Mouse (Mus musculus) testis, postnatal 10 days (tissue): Measurements from ENCODE around the gene Ell2.

Source experiments
- DNase-seq: peaks from one replicate; pipeline ENCODE4 v3.0.0; 2021; ENCODE audit warnings: low spot score

Ell2 gene

DNA sequence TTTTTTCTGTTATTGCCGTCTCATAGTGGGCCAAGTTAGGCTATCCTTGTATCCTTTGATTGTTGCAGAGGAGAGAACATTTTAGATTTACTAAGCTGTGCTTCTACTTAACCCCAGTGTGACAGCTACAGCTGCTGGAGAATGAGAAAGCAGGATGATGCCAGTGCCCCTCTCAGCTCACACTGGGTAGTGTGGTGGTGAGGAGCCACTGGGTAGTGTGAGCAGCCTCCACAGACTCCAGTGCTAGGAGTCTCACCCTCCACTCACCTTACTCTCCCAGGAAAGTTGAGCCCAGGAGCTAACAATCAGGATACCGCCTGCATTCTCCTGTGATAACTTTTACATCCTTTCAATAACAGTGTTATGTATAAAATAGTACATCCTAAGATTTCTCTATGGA is 60.4 kb downstream of the Ell2 start:
- no peak for DNase-seq

DNA sequence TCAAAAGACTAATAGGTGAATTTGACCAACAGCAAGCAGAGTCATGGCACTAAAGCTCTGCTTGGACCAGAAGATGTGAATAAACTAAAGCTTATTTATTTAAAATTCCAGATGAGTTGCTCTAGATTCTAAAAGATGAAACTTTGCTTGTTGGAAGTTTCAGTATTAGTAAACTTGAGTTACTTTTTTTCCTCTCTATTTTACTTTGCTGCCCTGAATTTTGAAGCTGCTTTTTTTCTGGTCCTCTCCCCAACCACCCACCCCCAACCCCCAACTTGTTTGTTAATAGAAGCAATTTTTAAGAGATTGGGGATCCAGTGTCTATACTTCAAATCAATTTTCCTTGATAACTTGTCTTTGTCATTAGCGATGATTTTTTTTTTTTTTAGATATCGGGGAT is 64.2 kb downstream of the Ell2 start:
- no peak for DNase-seq

GRCm38 (mm10) chr13:75771404-75771803 is 64.8 kb downstream of the Ell2 start:
- DNase-seq = no peak

- DNase-seq = no peak
Observed at GRCm38 (mm10) chr13:75771984-75772730, 65.6 kb downstream of the Ell2 start.

- DNase-seq = no peak
Observed at GRCm38 (mm10) chr13:75775961-75776360, 69.4 kb downstream of the Ell2 start.

- DNase-seq = no peak
Observed at GRCm38 (mm10) chr13:75776692-75777091, 70.1 kb downstream of the Ell2 start.

- DNase-seq = no peak
Observed at GRCm38 (mm10) chr13:75778156-75778555, 71.6 kb downstream of the Ell2 start.

- DNase-seq = no peak
Observed at GRCm38 (mm10) chr13:75779169-75779568, 72.6 kb downstream of the Ell2 start.

GRCm38 (mm10) chr13:75780096-75780495 is 73.5 kb downstream of the Ell2 start:
- DNase-seq = no peak

- DNase-seq = no peak
Observed at GRCm38 (mm10) chr13:75785726-75786125, 79.2 kb downstream of the Ell2 start.

DNA sequence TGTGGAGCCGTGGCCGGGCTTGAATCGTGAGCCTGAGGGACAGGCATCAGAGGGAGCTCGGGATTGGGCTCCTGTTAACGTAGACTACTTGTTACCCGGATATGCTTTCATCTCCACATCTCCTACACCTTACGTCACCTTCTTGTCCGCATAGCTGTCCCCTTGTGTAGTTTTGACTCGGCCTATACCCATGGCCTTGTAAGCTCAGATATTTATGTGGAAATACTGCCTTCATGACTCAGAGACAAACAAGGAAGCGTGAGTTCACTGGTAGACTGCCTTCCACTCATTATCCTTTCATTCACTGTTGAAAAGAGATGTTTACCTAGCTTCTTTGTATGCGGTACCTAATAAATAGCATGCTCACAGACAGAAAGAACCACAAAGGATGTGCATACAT is 79.7 kb downstream of the Ell2 start:
- DNase-seq = no peak

DNA sequence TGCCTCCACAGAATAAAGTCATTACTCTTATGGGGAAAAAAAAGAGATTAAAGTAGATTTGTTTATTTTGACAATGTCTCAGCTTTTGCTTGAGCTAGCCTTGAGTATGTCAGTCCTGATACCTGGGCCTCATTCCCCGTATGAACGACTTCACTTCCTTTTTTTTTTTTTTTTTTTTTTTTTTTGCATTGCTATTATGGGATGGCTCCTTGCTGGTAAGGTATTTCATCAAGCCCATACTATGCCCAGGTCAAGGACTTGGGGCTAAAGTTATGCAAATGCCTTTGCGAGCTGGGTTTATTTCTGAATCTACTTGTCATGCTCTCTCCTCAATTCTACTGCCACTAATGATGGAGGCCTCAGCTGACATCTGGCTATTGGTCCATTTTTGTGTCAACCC is 80.8 kb downstream of the Ell2 start:
- no peak for DNase-seq

GRCm38 (mm10) chr13:75788178-75788577 is 81.6 kb downstream of the Ell2 start:
- no peak for DNase-seq

DNA sequence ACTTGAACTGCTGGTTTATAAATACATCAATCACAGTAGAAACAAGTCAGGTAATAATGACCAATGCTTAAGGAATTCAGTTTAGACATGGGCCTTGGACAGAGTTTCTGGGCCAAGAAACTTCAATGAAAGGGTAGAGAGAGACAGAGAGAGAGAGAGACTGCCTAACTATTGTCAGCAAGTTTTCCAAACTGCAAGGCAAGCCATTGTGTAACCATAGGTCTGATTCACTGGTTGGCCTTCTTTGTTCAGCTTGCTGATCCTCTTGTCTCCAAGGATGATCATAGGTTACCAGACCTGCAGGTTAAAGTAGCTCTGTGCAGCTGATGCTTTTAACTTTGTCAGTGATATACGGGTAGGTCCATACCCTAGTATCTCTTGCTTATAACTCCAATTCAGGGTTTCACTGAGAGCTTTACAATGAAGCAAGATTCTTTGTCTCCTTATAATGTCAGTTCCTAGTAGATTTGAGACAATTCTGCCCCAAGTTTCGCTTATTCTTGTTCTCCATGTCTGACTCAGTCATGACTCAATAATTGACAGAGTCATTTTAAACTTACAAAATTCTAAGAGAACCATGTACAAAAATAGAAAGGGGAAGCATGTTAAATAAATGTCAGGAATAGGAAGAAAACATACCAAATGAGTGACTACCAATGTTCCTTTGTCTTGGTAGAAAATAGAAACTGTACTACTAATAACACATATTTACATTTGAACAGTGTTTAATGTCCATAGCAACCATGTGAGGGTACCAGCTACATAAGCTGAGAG is 82.7 kb downstream of the Ell2 start:
- DNase-seq = no peak

DNA sequence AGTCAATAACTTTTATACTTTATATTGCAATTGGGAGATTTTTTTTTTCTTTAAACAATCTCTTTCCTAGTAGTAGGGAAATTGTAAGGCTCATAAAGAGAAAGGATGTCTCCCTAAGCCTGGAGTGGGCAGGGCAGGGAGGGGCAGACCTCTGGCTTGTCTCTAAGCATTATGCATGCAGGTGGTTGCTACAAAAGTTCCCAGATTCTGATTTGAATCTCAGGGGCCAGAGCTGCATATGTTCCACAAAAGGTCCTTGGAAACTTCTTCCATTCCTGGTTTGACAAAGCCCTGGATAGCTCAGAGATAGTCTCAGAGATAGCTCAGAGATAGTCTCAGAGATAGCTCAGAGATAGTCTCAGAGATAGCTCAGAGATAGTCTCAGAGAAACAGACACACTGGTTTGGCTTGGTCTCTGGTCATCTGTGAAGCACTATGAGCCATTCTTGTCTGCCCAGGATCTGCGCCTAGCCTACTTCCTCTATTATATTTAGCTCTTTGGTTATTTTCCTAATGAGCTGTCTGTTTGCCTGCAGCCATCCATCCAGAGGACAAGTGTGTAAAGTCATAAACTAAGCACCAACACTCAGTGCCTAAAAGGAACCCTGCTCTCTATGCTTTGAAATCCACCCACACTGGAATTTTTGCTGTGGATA is 84.1 kb downstream of the Ell2 start:
- DNase-seq = no peak

DNA sequence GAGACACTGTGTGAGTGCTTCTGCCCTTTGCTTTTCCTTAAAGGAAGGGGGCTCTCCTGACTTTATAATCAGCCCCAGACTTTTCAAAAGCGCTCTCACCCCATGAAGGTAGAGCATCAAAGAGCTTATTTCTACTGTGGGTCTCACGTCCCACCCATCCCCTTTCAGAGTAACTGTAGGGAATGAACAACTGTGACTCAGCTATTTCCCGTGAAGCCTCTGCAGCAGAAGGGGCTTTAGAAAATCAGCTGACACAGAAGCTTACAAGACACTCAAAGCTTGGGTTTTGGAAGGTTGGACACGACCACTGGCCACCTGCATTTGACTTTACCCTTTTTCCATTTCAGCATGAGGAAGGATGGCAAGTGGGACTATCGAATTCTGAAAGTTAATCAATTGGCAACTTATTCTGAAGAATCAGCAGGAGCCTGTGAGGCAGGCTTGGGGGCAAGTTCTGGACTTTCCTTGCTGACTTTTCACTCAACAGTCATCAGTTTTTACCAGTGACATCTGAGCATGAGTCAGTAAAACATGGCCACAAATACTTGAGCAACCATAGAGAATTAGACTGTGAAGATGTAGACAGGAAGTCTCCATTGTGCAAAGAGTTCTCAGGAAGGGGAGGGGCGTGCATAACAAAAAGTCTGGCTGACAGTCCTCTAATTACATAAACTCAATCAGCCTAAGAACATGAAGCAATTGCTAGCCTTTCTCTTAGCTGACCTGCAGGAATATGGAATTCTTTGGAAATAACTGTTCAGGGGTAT is 87.5 kb downstream of the Ell2 start:
- DNase-seq = no peak

DNA sequence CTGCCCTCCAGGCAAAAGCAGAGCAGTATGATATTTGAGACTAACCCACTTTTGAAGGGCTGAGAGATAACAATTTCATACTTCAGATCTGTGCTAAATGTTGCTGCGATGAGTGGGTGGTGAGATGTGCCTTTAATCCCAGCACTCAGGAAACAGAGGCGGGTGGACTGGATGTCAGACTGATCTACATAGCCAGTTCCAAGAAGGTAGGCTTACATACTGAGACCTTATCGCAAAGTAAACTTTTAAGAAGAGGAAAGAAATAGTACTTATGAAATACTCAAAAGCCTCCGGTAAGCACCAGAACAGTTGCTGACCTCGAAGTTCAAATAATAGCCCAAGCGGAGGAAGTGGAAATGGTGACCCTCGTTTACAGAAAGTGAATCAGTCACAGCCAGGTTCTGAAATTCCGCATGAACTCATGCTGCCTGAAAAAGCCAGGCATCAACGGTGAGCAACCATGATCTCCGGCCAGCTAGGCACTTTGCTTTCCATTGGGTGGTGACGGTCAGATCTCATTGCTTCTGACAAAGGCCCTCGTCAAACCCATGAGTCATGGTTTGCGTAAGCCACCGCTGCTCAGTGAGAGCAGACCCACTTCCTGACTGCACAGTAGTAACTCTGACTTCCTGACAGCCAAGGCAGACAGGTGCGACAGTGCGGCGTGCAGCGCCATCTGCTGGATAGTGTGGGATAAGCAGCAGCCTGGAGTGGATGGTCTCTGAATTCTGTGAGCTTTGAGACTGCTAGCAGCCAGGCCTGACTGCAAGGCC is 91.0 kb downstream of the Ell2 start:
- DNase-seq = peak; percentile 93

DNA sequence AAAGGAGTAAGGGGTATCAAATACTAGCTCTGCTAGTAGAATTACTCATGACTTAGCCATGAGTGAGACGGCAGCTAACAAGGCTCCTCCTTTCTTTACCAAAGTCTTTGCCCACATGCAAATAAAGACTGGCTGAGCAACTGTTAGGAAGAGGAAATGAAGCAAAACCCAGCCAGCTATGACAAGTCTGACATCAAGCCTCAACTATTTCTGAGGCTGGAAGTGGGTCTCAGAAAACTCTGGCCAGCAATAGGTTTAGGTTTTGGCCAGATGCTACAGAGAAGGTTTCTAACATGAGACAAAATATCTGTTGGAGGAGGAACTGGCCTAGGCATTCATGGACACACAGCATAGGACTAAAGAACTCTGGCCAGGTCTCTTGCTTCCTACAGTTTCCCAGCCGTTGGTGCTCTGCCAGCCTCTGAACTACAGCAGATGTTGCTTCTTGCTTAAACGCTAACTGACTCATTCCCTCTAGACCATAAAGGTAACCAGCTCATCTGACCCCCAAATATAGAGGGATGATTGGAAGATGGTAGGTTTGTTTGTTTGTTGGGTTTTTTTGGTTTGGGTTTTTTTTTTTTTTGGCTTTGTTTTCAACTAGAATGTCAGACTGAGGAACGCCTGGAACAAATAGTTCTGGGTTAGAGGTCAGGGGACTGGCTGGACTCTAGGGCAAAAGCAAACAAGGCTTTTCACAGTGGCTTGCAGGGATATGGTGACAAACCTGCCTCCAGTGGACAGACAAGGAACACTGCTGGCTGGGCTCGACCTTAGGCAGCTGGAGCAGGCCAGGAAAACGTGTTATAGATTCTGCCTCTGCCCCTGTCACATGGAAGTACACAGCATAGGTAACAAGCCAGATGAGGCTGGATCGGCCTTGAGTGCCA is 92.1 kb downstream of the Ell2 start:
- peak; percentile 49 for DNase-seq

GRCm38 (mm10) chr13:75799421-75799820 is 92.9 kb downstream of the Ell2 start:
- DNase-seq = no peak

GRCm38 (mm10) chr13:75807969-75808368 is 101.4 kb downstream of the Ell2 start:
- DNase-seq = no peak
